Mouse (Mus musculus): ENCODE data around the gene Zfp579. TPM values are rescaled to one million over a fixed set of nuclear protein-coding genes. Genes with fewer than 3 reads are reported as not detected.

Gene Zfp579
- total and polyA plus RNA-seq, 3 experiments: 12.3 to 51.8 (median 14.0) TPM

DNA sequence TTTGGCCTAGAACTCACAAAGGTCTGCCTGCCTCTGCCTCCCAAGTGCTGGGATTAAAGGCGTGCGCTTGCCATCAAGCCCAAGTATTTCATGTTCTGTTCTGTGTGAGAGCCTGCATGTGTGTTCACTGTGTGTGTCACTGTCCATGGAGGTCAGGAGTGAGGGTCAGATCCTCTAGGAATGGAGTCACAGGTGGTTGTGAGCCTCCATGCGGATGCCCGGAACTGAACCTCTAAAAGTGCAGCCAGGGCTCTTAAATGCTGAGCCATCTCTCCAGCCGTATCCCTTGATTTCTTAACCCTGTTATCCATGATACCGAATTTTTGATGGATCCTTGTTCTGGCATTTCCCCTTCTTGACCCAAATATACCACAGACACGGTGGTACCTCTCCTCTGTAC is 41.1 kb upstream of the Zfp579 start:
- intact Hi-C loops (cut with DNase I): loop anchor here (2.0 kb wide), 1 partner anchor 14 kb away; the partner anchor contains the start of gene Zfp580
- no peak overlapping the region for H3K27ac ChIP-seq
- no peaks in the 10 kb centered on the region; the same call in 1 of the 2 replicates for H3K36me3 ChIP-seq (ENCODE audit: control insufficient read depth, insufficient read depth, low read length)
- 91% methylated on average over 7 of the region's 7 CpGs for WGBS
- H3K4me3 ChIP-seq: no peak overlapping the region
- no peaks in the 10 kb centered on the region; the same call in 1 of the 2 replicates for H3K4me1 ChIP-seq (ENCODE audit: control insufficient read depth, insufficient read depth, low read length)
- H3K79me2 ChIP-seq (replicated peaks; ENCODE audit: control insufficient read depth, insufficient read depth, low read length): no peaks in the 10 kb centered on the region
- H3K9ac ChIP-seq (ENCODE audit: low read depth, low read length): no peak overlapping the region
- H3K27me3 ChIP-seq (ENCODE audit: control insufficient read depth, insufficient read depth, low read length): no peaks in the 10 kb centered on the region
- no peak for DNase-seq
- TF ChIP-seq CTCF (IDR thresholded peaks at IDR 0.05): no peak

DNA sequence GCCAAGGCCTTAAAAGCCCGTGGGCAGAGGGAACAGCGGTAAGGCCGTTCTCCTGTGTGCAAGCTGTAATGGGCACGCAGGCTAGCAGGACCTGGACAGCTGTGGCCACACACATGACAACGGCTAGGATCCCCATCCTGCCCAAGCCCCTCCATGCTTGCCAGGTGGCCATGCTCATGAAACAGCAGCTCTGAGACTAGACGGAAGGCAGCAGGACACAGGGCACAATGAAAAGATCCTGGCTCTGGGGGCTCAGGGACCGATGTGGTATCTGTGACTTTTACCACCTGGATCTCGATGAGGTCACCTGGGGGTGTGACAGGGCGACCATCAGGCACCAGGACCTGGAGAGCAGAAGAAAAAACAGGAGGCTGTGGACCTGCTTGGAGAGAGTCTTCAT is 40.2 kb upstream of the Zfp579 start:
- Histone ChIP-seq H3K9ac (ENCODE audit: low read depth, low read length) (no peak overlapping the region), H3K27me3 (ENCODE audit: control insufficient read depth, insufficient read depth, low read length) (no peaks in the 10 kb centered on the region), H3K36me3 (ENCODE audit: control insufficient read depth, insufficient read depth, low read length) (no peaks in the 10 kb centered on the region; the same call in 1 of the 2 replicates), H3K79me2 (replicated peaks; ENCODE audit: control insufficient read depth, insufficient read depth, low read length) (no peaks in the 10 kb centered on the region), H3K4me1 (ENCODE audit: control insufficient read depth, insufficient read depth, low read length) (no peaks in the 10 kb centered on the region; the same call in 1 of the 2 replicates), H3K27ac (no peak overlapping the region), H3K4me3 (no peak overlapping the region)
- intact Hi-C loops (cut with DNase I): loop anchor here (2.0 kb wide), 1 partner anchor 15 kb away; the partner anchor contains the start of gene Zfp580
- 93% methylated on average over 9 of the region's 9 CpGs for WGBS
- no peak for DNase-seq
- TF ChIP-seq EP300 (IDR thresholded peaks at IDR 0.05; ENCODE audit: insufficient read depth, low read depth, low read length) (no peak), POLR2A (IDR thresholded peaks at IDR 0.05; ENCODE audit: insufficient read depth, low read depth, low read length) (no peak), CTCF (IDR thresholded peaks at IDR 0.05) (no peak)

DNA sequence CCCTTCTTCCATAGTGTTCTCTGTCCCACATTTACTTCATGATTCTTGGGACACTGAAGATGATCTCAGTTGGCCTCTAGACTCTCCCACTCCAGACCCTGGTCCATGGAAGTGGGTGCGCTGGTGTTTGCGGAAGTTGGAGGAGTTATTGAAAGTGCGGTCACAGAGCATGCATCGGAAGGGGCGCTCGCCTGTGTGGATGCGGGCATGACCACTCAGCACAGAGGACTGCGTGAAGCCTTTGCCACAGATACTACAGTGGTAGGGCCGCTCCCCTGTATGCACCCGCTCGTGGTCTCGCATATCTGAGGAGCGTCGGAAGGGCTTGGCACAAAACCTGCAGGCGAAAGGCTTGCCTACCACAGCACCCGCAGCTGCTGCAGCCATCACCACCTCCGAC is 39.7 kb upstream of the Zfp579 start:
- Histone ChIP-seq H3K79me2 (replicated peaks; ENCODE audit: control insufficient read depth, insufficient read depth, low read length) (no peaks in the 10 kb centered on the region), H3K36me3 (ENCODE audit: control insufficient read depth, insufficient read depth, low read length) (no peaks in the 10 kb centered on the region; the same call in 1 of the 2 replicates), H3K27ac (no peak overlapping the region), H3K9ac (ENCODE audit: low read depth, low read length) (no peak overlapping the region), H3K4me1 (ENCODE audit: control insufficient read depth, insufficient read depth, low read length) (no peaks in the 10 kb centered on the region; the same call in 1 of the 2 replicates), H3K27me3 (ENCODE audit: control insufficient read depth, insufficient read depth, low read length) (no peaks in the 10 kb centered on the region), H3K4me3 (no peak overlapping the region)
- DNase-seq: no peak
- TF ChIP-seq CTCF (IDR thresholded peaks at IDR 0.05): no peak
- no peak for TF ChIP-seq EP300 (IDR thresholded peaks at IDR 0.05; ENCODE audit: insufficient read depth, low read depth, low read length)
- TF ChIP-seq POLR2A (IDR thresholded peaks at IDR 0.05; ENCODE audit: insufficient read depth, low read depth, low read length): no peak
- intact Hi-C loops (cut with DNase I): loop anchor here (2.0 kb wide), 1 partner anchor 15 kb away; the partner anchor contains the start of gene Zfp580
- WGBS: 94% methylated on average over 17 of the region's 17 CpGs

DNA sequence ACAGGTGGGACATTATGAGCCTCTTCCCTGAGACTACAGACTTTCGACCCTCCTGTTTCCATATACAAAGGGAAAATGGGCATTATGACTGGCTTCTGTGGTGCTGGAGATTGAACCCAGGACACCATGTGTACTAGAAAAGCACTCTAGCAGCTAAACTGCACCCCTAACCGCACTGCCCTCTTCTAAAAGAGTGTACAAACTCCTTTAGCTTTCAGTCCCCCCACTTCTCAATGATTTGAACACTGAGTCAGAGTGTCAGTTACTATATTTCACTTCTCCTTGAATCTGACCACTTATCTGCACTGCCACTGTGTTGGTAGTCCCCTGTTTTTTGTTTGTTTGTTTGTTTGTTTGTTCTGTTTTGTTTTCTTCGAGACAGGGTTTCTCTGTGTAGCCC is 37.9 kb upstream of the Zfp579 start, which contains the start of gene 4632433K11Rik:
4632433K11Rik (plus strand) TSS at position 301 of the 400 bp plus-strand sequence.
- WGBS: 88% methylated on average over 3 of the region's 3 CpGs
- Histone ChIP-seq H3K27ac (no peak within 1 kb of the TSS), H3K4me3 (no peak within 1 kb of the TSS), H3K79me2 (replicated peaks; ENCODE audit: control insufficient read depth, insufficient read depth, low read length) (peaks cover 2% of the 10 kb centered on the region; the same call in 1 of the 2 replicates), H3K9ac (ENCODE audit: low read depth, low read length) (no peak within 1 kb of the TSS), H3K4me1 (ENCODE audit: control insufficient read depth, insufficient read depth, low read length) (no peaks in the 10 kb centered on the region; the same call in 1 of the 2 replicates), H3K36me3 (ENCODE audit: control insufficient read depth, insufficient read depth, low read length) (no peaks in the 10 kb centered on the region; the same call in 1 of the 2 replicates), H3K27me3 (ENCODE audit: control insufficient read depth, insufficient read depth, low read length) (no peaks in the 10 kb centered on the region)
- no peak for DNase-seq
- intact Hi-C loops (cut with DNase I): no loop called here
- TF ChIP-seq CTCF (IDR thresholded peaks at IDR 0.05): no peak
- TF ChIP-seq EP300 (IDR thresholded peaks at IDR 0.05; ENCODE audit: insufficient read depth, low read depth, low read length): no peak
- no peak for TF ChIP-seq POLR2A (IDR thresholded peaks at IDR 0.05; ENCODE audit: insufficient read depth, low read depth, low read length)

DNA sequence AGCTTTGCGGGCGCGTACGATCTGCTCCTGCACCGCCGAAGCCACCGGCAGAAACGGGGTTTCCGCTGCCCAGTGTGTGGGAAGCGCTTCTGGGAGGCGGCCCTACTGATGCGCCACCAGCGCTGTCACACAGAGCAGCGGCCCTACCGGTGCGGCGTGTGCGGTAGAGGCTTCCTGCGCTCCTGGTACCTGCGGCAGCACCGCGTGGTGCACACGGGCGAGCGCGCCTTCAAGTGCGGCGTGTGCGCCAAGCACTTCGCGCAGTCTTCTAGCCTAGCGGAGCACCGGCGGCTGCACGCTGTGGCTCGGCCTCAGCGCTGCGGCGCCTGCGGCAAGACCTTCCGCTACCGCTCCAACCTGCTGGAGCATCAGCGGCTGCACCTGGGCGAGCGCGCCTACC is 35.5 kb upstream of the Zfp579 start:
- H3K4me1 ChIP-seq (ENCODE audit: control insufficient read depth, insufficient read depth, low read length): no peaks in the 10 kb centered on the region
- H3K36me3 ChIP-seq (ENCODE audit: control insufficient read depth, insufficient read depth, low read length): no peaks in the 10 kb centered on the region
- peaks cover 2% of the 10 kb centered on the region; the same call in 1 of the 2 replicates for H3K79me2 ChIP-seq (replicated peaks; ENCODE audit: control insufficient read depth, insufficient read depth, low read length)
- H3K9ac ChIP-seq (ENCODE audit: low read depth, low read length): no peak overlapping the region
- H3K27me3 ChIP-seq (ENCODE audit: control insufficient read depth, insufficient read depth, low read length): no peaks in the 10 kb centered on the region
- TF ChIP-seq POLR2A (IDR thresholded peaks at IDR 0.05; ENCODE audit: insufficient read depth, low read depth, low read length) (no peak), EP300 (IDR thresholded peaks at IDR 0.05; ENCODE audit: insufficient read depth, low read depth, low read length) (no peak), CTCF (IDR thresholded peaks at IDR 0.05) (no peak)
- 87% methylated on average over 46 of the region's 46 CpGs for WGBS
- H3K27ac ChIP-seq: no peak overlapping the region
- no peak for DNase-seq
- intact Hi-C loops (cut with DNase I): no loop called here
- no peak overlapping the region for H3K4me3 ChIP-seq

DNA sequence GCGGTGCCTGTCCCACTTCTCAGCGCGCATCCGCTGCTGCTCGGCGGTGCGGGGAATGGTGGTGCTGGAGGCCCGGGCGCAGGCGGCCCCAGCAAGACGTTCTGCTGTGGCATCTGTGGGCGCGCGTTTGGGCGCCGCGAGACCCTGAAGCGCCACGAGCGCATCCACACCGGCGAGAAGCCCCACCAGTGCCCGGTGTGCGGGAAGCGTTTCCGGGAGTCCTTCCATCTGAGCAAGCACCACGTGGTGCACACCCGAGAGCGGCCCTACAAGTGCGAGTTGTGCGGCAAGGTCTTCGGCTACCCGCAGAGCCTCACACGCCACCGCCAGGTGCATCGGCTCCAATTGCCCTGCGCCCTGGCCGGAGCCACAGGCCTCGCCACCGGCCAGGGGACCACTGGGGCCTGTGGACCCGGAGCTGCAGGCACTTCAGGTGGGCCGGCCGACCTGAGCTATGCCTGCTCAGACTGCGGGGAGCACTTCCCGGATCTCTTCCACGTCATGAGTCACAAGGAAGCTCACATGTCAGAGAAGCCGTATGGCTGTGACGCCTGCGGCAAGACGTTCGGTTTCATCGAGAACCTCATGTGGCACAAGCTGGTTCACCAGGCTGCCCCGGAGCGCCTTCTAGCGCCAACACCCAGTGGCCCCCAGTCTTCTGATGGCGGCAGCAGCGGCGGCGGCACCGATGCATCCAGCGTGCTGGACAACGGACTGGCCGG is 34.8 kb upstream of the Zfp579 start:
- Histone ChIP-seq H3K4me1 (ENCODE audit: control insufficient read depth, insufficient read depth, low read length) (no peaks in the 10 kb centered on the region), H3K9ac (ENCODE audit: low read depth, low read length) (no peak overlapping the region), H3K27me3 (ENCODE audit: control insufficient read depth, insufficient read depth, low read length) (no peaks in the 10 kb centered on the region), H3K79me2 (replicated peaks; ENCODE audit: control insufficient read depth, insufficient read depth, low read length) (peaks cover 2% of the 10 kb centered on the region; the same call in 1 of the 2 replicates), H3K27ac (no peak overlapping the region), H3K36me3 (ENCODE audit: control insufficient read depth, insufficient read depth, low read length) (no peaks in the 10 kb centered on the region), H3K4me3 (no peak overlapping the region)
- 89% methylated on average over 63 of the region's 63 CpGs for WGBS
- intact Hi-C loops (cut with DNase I): no loop called here
- DNase-seq: no peak
- TF ChIP-seq POLR2A (IDR thresholded peaks at IDR 0.05; ENCODE audit: insufficient read depth, low read depth, low read length) (no peak), EP300 (IDR thresholded peaks at IDR 0.05; ENCODE audit: insufficient read depth, low read depth, low read length) (no peak), CTCF (IDR thresholded peaks at IDR 0.05) (no peak)
